Mouse (Mus musculus) cerebellum, adult 2 months (tissue): Measurements from ENCODE around the gene Kirrel2.

Experiments used
- CTCF ChIP-seq: fragments of 200-500 bp; IDR thresholded peaks from 2 replicates; pipeline ENCODE4 v1.5.1; 2011; ENCODE audit warnings: low read depth, mild to moderate bottlenecking, control low read depth, low read length, moderate library complexity, borderline replicate concordance; ENCODE audit not compliant: insufficient read depth
- POLR2A ChIP-seq: fragments of 200-500 bp; IDR thresholded peaks from 2 replicates; pipeline ENCODE4 v1.6.1; 2011; ENCODE audit warnings: low read length, control low read depth, borderline replicate concordance; ENCODE audit not compliant: insufficient read depth

- TF ChIP-seq CTCF (no peak), POLR2A (no peak)
Observed at GRCm38 (mm10) chr7:30459484-30459883, 2.0 kb upstream of the Kirrel2 start.
